Mouse (Mus musculus) heart, adult 2 months (tissue): Measurements from ENCODE around the gene Sys1. TPM values are rescaled to one million over a fixed set of nuclear protein-coding genes. Genes with fewer than 3 reads are reported as not detected.

Experiments used
- DNase-seq, 2 experiments: peaks; one replicate each; pipeline ENCODE4 v3.0.0; 2021
- H3K27ac ChIP-seq: fragments of 200-600 bp; 2 replicates; pipeline ENCODE4 v1.8.1; 2022
- H3K27me3 ChIP-seq: fragments of 200-500 bp; 2 replicates; pipeline ENCODE4 v1.6.1; 2012; ENCODE audit warnings: mild to moderate bottlenecking, low read length, inconsistent platforms, mixed read lengths; ENCODE audit not compliant: control insufficient read depth, insufficient read depth
- H3K36me3 ChIP-seq: fragments of 200-500 bp; 2 replicates; pipeline ENCODE4 v1.6.1; 2012; ENCODE audit warnings: low read length, inconsistent platforms; ENCODE audit not compliant: control insufficient read depth, insufficient read depth
- H3K4me1 ChIP-seq: fragments of 200-500 bp; 2 replicates; pipeline ENCODE4 v1.6.1; 2011; ENCODE audit warnings: low read length; ENCODE audit not compliant: control insufficient read depth, insufficient read depth
- H3K4me3 ChIP-seq: fragments of 200-600 bp; 2 replicates; pipeline ENCODE4 v1.8.1; 2022
- H3K79me2 ChIP-seq: fragments of 200-500 bp; replicated peaks from 2 replicates; pipeline ENCODE4 v1.6.1; 2012; ENCODE audit warnings: mild to moderate bottlenecking, inconsistent platforms, low read length, moderate library complexity, mixed read lengths; ENCODE audit not compliant: control insufficient read depth, insufficient read depth
- H3K9ac ChIP-seq: fragments of 200-500 bp; 2 replicates; pipeline ENCODE4 v1.6.1; 2012; ENCODE audit warnings: low read depth, mild to moderate bottlenecking, control low read depth, inconsistent platforms, low read length, mixed read lengths
- CTCF ChIP-seq: fragments of 200-600 bp; IDR thresholded peaks from 2 replicates; pipeline ENCODE4 v1.8.1; 2022; ENCODE audit warnings: antibody characterized with exemption, mild to moderate bottlenecking, moderate library complexity
- EP300 ChIP-seq: fragments of 200-500 bp; IDR thresholded peaks from 2 replicates; pipeline ENCODE4 v1.6.1; 2011; ENCODE audit warnings: low read depth, low read length, control low read depth; ENCODE audit not compliant: insufficient read depth
- POLR2A ChIP-seq: fragments of 200-500 bp; IDR thresholded peaks from 2 replicates; pipeline ENCODE4 v1.6.1; 2011; ENCODE audit warnings: mild to moderate bottlenecking, low read depth, low read length, control low read depth; ENCODE audit not compliant: insufficient read depth
- WGBS: fragments of 180-500 bp; shearing (Covaris S2); methylation state at CpG from one replicate; pipeline ENCODE4 v1.1.7; 2018; 5-methylcytosine and 5-hydroxymethylcytosine counted together
- intact Hi-C: fragments of 180-260 bp; cut with DNase I; formaldehyde crosslinking; loops from one replicate; pipeline ENCODE4 v1.15.1; 2025
- polyA plus RNA-seq: library from polyadenylated mRNA; depleted of rRNA; stranded (reverse); fragments of >200 nt; gene quantifications from 2 replicates; pipeline ENCODE4 v1.2.3, GENCODE M21; 2012
- total RNA-seq, 2 experiments: library from RNA; stranded (reverse); gene quantifications; 2 replicates each; pipeline ENCODE4 v1.2.3; 2021

Sys1 gene
- total and polyA plus RNA-seq, 3 experiments, result 21.1 to 55.0 (median 26.4) TPM

DNA sequence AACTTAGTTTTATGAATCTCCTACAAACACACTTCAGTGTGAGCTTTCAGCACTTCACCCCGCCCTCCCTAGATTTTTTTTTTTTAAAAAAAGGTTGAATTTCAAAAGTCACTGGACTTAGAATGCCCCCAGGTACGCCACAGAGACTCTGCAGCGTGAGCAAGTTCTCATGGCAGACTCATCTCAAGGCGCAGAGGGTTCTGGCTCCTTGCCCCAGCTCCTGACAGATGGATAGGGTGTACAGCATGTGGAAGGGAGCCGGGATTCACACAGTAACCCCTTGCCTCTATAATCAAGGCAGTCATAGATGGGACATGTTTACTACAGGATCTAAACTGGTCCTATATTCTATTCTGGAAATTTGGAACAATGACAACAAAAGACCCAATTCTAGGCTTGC is 31.4 kb upstream of the Sys1 start:
- no peak for TF ChIP-seq CTCF
- TF ChIP-seq EP300, result no peak
- TF ChIP-seq POLR2A, result no peak
- no peak overlapping the region for H3K4me3 ChIP-seq
- no peaks in the 10 kb centered on the region for H3K36me3 ChIP-seq

DNA sequence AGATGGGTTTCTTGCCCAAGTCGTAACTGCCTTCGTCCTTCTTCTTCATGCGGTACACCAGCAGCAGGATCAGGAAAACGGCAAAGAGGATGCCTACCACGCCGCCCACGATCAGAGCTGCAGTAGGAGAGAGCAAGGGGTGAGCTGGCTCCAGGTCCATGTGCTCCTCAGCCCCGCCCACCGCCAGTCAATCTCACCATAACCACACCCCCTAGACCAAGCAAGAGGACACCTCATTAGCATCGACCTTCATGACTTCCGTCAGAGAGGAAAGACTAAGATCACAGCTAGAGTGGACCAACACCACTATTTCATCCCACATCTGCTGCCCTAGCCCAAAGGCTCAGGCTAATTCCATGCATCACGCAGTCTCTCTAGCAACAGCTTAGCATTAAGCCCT is 30.6 kb upstream of the Sys1 start:
- Histone ChIP-seq H3K27me3 (no peaks in the 10 kb centered on the region), H3K4me1 (no peaks in the 10 kb centered on the region), H3K79me2 (no peaks in the 10 kb centered on the region), H3K36me3 (no peaks in the 10 kb centered on the region), H3K9ac (no peak overlapping the region), H3K4me3 (no peak overlapping the region), H3K27ac (no peak overlapping the region)
- intact Hi-C loops, result no loop called here
- 56% methylated on average over 12 of the region's 12 CpGs for WGBS
- no peak for TF ChIP-seq EP300
- TF ChIP-seq CTCF, result no peak
- DNase-seq, result no peak

More for the DNA sequence above, 31.4 kb upstream of the Sys1 start:
- no peak for DNase-seq
- WGBS, result 84% methylated on average over 5 of the region's 5 CpGs
- Histone ChIP-seq H3K4me1 (no peaks in the 10 kb centered on the region), H3K79me2 (no peaks in the 10 kb centered on the region), H3K9ac (no peak overlapping the region), H3K27ac (no peak overlapping the region), H3K27me3 (no peaks in the 10 kb centered on the region)
- intact Hi-C loops, result no loop called here

DNA sequence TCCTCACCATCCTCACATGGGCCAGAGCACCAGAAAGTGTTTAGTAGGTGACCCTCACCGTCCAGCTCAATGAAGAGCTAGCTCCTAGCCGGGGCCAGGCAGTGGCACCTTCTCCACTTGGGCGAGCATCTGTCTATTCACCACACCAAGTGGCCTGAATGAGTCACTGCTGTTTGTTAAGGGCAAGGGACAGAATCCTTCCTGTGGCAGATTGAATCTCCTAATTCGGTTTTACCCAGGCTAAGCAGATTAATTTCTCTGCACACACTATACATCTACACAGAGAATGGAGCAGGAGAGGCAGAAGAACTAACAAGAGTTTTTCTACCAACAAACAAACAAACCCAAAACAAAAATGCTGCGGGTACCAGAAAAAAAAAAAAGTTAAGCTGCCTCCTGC is 29.8 kb upstream of the Sys1 start:
- intact Hi-C loops, result no loop called here
- Histone ChIP-seq H3K9ac (no peak overlapping the region), H3K36me3 (no peaks in the 10 kb centered on the region), H3K4me3 (no peak overlapping the region), H3K79me2 (no peaks in the 10 kb centered on the region), H3K4me1 (no peaks in the 10 kb centered on the region), H3K27ac (no peak overlapping the region), H3K27me3 (no peaks in the 10 kb centered on the region)
- no peak for DNase-seq
- WGBS, result 83% methylated on average over 5 of the region's 5 CpGs
- no peak for TF ChIP-seq CTCF

DNA sequence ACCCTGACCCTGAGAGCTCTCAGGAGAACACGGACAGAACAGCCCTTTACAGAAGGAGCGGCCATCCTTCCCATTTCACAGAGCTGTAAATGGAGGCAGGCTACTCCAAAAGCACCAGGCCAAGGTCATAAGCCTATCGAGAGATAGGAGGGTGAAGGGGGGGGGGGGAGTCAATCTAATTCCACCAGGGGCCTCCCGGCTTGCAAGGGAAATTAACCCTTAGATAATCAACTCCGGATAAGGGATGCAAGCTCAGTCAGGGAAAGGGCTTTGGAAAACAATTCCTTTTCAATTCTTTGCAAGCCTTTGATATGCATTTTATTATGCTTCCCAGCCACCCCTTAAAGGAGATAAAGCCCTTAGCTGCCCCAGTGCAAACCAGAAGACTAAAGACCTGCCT is 28.3 kb upstream of the Sys1 start:
- 57% methylated on average over 5 of the region's 5 CpGs for WGBS
- no peaks in the 10 kb centered on the region for H3K36me3 ChIP-seq
- TF ChIP-seq POLR2A (no peak), EP300 (no peak), CTCF (no peak)

DNA sequence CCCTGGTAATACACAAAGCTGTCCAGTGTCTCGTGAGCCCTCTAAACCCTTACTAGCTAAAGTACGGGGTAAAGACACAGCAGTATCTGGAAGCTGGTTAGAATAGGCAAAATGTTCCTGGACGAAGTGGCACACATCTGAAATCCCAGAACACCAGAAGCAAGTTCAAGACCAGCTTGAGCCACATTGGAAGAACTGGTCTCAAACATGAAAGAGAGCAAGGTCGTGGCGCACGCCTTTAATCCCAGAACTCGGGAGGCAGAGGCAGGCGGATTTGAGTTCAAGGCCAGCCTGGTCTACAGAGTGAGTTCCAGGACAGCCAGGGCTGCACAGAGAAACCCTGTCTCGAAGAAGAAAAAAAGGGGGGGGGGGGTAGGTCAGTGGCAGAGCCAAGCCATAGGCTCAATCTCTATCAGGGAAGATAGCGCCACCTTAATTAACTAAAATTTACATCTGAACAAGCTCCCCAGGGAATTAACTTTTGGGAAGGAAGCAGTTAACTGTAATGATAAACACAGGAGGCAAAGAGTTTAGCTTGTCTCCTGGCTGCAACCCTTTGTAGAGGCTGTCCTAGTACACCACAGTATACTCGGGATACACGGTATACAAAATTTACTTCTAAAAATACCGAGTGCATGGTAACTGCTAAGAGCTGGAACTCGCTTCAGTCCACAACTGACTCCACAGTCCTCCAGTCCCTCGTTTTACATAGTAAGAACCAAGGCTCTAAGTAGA is 26.7 kb upstream of the Sys1 start:
- peaks cover 5% of the 10 kb centered on the region for H3K4me1 ChIP-seq
- WGBS, result 76% methylated on average over 15 of the region's 15 CpGs

More for the DNA sequence above, 28.3 kb upstream of the Sys1 start:
- no peaks in the 10 kb centered on the region for H3K27me3 ChIP-seq
- no peak overlapping the region for H3K9ac ChIP-seq
- no peak overlapping the region for H3K27ac ChIP-seq
- no peak for DNase-seq
- no peak overlapping the region for H3K4me3 ChIP-seq
- peaks cover 5% of the 10 kb centered on the region for H3K4me1 ChIP-seq
- intact Hi-C loops, result no loop called here
- H3K79me2 ChIP-seq, result no peaks in the 10 kb centered on the region

DNA sequence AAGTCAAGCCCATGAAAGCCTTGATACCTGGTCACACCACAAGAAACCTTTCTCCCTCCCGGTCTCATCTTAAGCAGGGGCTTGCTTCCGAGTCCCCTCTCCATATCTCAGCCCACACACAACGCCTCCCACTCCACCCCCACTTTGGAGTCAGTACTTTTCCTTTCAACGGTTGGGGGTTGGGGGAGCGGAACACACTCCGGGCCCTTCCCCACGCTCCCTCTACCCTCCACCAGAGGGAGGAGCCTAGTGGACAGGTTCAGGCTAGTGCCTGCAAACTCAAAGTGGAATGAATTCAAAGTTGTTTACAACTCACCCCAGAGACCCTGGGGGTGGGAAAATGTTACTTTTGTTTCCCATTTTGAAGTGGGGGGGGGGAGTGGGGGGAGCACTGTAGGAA is 26.1 kb upstream of the Sys1 start:
- no peak overlapping the region for H3K9ac ChIP-seq
- TF ChIP-seq POLR2A, result no peak
- H3K4me1 ChIP-seq, result peaks cover 7% of the 10 kb centered on the region
- no peak overlapping the region for H3K27ac ChIP-seq
- no peaks in the 10 kb centered on the region for H3K36me3 ChIP-seq
- H3K27me3 ChIP-seq, result no peaks in the 10 kb centered on the region
- DNase-seq, result no peak
- 60% methylated on average over 7 of the region's 7 CpGs for WGBS
- H3K4me3 ChIP-seq, result no peak overlapping the region
- no peaks in the 10 kb centered on the region for H3K79me2 ChIP-seq
- intact Hi-C loops, result no loop called here

More for the DNA sequence above, 26.7 kb upstream of the Sys1 start:
- DNase-seq, result no peak
- Histone ChIP-seq H3K9ac (no peak overlapping the region), H3K79me2 (no peaks in the 10 kb centered on the region), H3K36me3 (no peaks in the 10 kb centered on the region), H3K27ac (no peak overlapping the region), H3K27me3 (no peaks in the 10 kb centered on the region), H3K4me3 (no peak overlapping the region)
- TF ChIP-seq EP300 (no peak), POLR2A (no peak), CTCF (no peak)
- intact Hi-C loops, result no loop called here
